Mouse (Mus musculus) cerebellum, postnatal 36 days (tissue): ENCODE data around the gene Crip1.

Source experiments
- DNase-seq, 2 experiments: peaks; one replicate each; pipeline ENCODE4 v3.0.0; 2021 to 2022; ENCODE audit warnings: mixed read lengths in 2 of 2

The Crip1 gene

DNA sequence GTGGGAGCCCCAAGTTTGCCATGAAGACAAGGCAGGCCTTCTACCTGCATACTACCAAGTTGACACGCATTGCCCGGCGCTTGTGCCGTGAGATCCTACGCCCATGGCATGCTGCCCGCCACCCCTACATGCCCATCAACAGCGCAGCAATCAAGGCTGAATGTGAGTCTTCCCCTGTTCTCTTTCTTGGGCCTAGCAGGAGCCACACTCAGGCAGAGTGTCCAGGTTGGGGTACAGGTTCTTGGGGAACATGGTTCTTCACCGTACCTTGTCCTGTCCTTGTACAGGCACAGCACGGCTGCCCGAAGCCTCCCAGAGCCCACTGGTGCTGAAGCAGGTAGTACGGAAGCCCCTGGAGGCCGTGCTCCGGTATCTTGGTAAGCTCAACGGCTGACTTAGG is 14.5 kb upstream of the Crip1 start:
- no peak for DNase-seq

DNA sequence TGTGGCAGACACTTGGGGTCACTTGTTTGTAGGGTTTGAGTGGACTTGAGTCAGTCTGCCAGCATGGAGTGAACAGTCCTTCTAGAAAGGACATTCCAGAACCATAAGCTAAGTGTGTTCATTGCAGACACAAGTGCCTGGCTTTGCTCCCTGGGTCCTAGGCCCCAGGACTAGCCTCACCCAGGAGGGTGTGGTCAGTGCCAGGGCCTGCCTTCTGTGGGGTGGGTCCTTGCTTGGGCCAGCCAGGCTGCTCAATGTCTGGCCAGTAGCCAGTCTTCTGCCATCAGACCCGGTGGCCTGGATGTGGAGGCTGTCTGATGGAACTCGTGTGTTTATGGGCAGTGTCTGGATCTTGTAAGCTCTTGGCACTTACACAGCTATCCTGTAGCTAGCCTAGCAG is 13.5 kb upstream of the Crip1 start:
- no peak for DNase-seq

DNA sequence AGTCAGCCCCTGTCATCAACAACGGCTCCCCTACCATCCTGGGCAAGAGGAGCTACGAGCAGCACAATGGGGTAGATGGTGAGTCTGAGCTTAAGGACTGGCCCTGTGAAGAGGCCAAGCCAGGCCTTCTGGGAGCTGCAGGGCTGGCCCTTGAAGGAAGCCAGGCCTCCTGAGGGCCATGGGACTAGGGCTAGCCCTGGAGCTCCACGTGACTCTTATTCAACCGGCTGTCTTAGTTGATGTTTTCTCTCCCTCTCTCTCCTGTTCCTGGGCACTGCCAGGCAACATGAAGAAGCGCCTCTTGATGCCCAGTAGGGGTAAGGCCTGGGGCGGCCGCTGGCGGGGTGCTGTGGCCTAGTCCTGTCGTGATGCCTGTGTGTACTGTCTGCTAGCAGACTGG is 12.9 kb upstream of the Crip1 start:
- DNase-seq: no peak

DNA sequence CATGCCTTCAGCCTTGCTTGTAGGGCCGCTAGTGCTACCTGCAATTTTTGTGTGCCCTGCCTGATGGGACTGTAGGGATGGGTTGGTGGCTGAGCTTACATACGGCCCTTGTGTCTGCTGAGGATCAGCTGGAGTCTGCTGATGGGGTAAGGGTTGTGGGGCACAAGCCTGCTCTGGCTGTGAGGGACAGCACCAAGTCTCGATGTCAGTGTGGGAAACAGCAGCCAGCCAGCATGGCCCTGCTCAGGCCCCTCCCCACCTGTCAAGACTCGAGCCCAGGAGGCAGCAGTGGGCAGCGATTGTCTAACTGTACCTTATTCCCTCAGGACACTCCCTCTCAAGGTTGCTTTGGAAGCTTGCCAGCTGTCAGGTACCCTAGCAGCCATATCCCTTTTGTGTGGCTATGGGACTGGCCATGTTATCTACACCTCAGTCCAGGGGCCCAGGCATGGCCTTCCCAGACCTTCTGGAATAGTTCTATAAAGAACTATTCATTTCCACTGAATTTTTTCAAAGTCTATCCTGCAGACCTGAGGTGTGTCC is 12.2 kb upstream of the Crip1 start:
- no peak for DNase-seq

DNA sequence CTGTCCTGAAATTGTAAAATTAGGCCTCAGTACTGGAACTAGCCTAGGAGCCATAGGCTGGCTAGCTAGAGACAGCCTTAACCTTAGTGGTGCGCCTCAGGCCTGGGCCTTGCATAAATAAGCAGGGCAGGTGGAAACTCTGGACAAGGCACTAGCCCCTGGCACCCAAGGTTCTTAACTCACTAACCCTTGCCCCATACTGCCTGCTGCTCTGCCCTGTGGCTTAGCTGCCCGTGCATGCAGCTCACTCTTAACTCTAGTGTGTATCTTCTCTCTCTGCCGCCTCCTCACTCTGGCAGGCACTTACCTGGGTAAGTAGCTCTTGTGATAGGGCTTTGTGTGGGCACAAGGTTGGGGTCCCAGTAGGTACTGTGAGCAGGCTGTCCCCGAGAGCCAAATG is 11.6 kb upstream of the Crip1 start:
- DNase-seq: no peak

DNA sequence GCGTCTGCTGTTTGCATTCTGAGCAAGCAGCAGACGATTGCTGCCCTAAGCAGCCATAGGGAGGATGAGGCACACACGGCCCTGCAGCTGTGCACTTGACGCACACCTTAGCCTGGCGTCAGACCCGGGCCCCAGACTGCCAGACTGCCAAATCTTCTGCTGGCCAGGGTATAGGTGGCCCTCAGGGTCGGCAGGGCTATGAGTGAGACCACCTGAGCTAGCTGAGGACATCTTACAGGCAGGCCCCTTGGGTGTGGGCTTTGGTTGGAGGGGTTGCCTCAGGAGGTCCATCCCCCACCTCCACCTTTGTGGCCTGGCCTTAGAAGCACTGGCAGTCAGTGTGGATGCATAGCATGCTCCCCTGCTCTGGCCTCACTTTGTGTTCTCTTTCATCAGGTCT is 10.7 kb upstream of the Crip1 start:
- no peak for DNase-seq

DNA sequence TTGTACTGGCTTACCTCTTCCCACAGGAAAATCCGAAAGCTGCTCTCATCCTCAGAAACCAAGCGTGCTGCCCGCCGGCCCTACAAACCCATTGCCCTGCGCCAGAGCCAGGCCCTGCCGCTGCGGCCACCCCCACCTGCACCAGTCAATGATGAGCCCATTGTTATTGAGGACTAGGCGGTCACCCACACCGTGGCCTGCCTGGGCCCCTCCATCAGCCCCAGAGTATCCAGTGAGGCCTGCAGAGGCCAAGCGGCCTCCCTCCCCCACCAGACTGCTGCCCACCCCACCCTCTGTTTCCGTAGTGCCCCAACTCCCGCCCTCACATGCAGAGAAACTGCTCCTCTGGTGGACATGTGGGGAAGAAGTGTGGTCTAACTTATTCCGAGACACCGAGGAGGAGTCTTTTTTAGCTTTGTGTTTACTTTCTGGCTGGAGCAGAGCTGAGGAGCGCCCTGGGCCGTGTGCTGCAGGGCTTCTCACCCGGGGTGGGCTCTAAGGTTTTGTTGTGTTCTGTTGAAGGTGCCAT is 9.6 kb upstream of the Crip1 start:
- DNase-seq: no peak

DNA sequence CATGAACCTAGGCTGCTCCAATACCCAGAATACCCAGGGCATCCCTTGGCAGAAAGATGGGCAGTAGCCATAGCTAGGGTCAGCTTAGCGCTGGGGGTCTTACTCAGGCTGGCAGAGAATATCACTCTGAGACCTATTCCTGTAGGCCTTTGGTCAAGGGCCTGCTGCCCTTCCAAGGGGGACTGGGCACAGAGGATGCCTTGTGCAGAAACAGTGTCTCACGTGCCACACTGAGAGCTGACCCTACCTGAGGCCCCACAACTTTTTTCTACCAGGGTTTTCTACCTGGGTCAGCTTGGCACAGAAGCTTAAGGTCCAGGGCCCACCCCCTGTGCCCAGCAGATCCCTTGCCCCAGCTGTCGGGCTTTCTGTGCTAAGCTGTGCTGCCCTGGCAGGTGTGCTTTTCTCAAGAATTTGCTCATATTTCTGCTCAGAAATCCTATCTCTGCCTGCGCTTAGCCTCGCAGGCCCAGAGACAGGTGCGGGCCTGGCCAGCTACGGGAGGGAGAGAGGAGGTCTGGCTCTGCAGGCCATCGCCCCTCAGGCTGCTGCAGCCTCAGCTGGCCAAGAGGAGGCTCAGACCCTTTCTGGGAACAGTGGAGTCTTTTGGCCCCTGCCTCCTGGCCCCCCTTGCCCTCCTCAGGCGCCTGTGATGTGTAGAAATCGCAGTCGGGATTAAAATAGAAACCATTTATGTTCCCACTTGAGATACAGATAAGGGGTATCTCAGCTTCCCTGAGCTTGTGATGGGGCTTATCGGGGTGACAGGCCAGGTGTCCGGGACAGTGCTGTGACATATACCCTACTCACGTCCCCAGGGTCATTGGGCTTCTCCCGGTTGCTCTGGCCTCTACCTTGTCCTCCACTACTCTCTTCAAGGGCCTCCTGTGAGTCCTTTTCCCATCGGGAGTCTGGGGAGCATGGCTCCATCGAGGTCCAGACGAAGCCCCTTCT is 8.6 kb upstream of the Crip1 start:
- DNase-seq: no peak

DNA sequence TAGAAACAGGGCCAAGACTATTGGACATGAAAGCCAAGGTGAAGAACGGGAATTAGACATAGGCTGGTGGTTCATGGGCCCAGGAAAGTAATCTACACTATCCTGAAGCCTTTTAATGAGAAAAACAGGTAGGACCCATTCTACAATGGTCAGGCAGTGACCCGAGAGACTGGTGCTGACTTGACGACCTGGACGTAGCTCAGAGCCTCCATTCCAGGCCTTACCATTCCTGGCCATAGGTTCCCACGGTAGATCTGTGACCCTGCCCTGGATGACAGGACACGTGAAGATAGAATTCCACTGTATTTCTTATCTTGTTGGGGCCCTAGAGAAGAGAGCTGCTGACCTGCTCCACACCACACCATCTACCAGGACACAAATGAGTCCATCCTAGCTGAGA is 7.8 kb upstream of the Crip1 start:
- DNase-seq: no peak

DNA sequence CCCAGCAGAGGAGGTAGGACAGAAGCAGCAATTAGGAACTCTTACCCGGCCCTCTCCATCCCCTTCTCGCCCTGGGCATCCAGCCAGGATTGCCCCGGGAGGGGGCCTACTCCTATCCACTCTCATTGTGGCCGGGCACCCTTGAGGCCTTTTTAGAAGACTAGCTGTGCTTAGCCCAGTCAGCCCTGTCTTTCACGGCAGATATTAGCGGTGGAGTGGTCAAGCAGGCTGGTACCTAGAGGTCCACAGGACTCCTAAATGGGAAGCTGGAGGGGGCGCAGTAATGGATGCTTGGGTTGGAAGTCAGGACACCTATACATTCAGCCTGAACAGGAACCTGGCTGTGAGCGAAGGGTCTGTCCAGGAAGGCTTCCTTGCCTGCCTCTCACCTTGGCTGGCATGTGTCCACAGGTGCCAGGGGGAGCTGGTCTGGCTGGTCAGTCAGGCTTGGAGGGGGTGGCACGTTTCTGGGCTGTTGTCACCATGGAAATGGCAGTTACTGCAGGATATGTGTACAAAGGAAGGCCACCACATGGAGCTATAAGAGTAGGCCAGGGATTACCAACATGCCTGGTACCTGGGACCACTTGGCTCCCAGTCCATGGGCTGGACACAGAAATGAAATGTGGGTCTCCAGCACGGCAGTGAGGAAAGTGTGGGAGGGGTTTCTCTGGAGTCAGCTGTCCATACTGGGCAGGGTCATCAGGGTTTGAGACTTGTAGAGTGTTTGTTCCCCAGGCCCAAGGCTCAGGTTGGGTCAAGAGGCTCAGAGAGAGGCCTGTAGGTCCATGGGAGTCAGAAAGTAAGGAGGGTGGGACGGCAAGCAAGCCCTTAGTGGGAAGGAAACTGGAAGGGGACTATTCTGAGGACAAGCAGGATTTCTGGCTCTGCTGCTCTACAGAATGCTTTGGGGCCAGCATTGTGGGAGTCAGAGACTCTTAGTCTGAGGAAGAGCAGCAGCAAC is 6.9 kb upstream of the Crip1 start:
- DNase-seq: no peak

DNA sequence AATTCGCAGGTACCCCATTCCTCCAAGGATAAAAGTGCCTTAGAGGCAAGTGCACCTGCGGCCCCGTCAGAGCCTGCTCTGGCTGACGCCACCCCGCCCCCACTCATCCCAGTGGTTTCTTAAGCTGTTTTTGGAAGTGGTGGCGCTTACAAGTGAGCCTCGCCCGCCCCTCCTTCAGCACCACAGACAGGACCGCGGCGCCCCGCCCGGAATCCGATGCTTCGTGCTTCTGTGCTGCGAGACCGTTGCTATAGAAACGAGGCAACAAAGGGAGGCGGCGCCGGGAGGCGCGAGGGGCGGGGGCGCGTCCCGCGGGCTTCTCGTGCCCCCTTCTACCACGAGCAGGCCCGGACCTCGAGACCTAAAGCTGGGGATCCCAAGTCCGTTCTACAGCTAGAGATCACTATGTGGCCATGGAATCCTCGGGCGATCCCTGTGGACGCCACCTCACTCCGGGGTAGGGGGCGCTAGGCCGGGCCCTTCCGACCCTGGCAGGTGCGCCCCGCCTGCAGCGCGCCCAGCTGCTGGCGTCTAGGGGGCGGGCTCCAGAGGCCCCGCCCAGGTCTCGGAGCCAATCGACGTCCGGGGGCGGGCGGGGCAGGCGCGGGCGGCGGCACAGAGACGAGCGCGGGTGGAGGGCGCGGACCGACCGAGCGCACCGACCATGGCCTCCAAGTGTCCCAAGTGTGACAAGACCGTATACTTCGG is 6.1 kb upstream of the Crip1 start, which contains the start of gene Crip2:
Gene Crip2, plus strand, starts transcription at position 329 of the 708 bp plus-strand sequence.
- peak; percentile 42 to 52 for DNase-seq

DNA sequence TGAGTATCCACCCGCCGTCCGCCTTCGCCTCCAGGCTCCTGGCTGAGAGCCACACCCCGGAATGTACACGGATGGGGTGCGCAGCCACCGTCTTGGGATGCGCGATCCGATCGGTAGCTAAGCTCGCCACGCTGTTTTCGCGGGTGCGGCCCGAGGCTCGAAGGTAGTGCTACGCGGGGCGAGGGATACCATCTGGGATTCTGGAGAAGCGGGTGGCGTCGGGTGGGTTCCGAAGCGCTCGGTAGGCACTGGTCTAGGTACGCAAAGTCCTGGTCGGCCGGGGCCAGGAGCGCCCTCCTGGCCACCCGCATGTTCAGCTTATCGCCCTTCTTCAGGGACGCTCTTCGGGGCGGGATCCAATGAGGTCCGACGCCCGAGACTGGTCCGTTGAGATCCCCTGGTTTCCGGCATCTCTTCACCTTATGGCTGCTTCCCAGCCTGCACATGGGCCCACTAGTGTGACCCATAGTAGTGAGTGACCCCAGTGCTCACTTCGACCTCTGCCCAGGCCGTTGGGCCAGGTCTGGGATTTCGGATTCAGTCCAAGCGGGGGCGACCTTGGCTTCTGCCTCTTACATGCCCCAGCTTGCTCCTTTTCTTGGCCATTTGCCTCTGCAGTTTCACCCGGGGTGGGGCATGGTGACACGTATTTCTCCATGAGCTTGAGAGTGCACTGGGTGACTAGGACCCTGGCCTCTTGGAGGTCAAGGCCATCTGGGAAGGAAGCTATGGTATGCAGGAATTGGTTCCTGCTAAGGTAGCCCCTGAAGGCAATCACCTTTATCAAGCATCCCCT is 5.3 kb upstream of the Crip1 start:
- no peak for DNase-seq

DNA sequence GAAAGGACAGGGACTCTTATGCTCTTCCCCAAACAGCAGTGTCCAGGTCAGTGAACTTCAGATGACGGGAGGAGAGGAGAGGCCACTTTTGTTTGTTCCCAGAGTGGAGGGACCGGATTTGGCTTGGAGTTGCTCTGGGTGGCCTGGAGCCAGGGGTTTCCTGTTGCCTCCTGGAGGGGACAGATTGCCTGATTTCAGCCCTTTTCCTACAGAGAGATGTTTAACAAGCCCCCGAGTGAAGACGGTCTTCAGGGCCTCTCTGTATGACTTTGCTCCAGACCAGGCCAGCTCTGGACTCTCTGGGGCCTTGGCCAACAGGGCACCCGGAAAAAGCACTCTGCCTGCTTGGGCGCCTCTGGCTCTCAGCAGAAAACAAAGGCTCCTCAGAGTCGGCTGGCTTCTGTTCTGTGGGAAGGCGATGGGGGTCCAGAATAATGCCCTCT is 4.6 kb upstream of the Crip1 start:
- no peak for DNase-seq

DNA sequence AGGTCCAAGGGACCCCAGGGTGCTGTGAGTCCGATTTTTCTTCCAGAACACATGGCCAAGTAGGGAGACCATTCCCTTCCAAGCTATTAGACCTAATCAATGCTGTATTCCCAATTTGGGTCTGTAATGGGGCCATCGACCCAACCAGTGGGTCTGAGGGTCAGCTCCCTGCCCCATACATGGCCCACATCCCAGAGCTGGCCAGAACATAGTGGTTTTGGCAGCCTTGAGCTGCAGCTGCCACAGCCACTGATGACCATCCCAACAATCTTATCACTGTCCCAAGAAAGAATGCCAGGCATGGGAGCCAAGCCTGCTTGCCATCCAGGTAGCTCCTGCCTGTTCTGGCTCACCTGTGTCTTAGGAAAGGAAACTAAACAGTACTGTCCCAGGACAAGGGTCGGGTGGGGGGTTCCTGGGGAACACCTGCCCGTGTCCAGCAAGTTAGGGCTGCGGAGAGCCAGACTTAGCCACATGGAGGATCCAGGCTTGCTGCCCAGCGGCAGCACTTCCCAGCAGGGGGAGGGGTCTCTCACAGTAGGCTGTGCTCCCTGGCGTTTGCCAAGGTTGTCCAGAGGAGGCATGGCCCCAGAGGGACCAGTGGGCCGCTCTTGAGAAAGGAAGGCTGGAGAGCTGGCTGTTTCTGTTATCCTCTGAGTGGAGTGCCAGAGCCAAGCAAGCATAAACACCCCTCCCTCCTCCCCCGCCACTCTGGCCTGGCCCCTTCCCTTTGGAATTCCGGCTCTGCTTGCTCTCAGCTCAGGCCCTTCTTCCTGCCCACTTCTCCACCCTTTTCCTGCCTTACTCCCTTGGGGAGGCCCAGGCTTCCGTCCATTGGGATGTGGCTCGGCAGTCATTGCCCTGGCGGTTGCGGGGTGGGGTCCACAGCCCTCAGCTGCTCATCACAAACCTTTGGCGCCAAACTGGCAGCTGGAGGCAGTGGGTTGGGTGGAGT is 3.8 kb upstream of the Crip1 start:
- no peak for DNase-seq

DNA sequence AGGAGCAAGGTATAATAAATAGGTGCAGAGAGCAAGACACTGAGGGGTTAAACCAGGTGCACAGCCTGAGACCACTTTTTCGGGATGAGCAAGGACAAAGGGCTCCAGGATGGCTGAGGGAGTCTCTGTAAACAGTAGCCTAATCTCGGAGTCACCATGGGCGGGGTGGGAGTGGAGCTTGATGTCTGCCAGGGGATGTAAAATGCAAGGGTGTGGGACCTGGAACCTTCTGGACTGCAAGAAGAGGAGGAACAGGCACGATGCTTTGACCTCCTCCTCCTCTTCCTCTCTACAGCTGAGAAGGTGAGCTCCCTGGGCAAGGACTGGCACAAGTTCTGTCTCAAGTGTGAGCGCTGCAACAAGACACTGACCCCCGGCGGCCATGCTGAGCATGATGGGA is 3.0 kb upstream of the Crip1 start:
- DNase-seq: no peak

DNA sequence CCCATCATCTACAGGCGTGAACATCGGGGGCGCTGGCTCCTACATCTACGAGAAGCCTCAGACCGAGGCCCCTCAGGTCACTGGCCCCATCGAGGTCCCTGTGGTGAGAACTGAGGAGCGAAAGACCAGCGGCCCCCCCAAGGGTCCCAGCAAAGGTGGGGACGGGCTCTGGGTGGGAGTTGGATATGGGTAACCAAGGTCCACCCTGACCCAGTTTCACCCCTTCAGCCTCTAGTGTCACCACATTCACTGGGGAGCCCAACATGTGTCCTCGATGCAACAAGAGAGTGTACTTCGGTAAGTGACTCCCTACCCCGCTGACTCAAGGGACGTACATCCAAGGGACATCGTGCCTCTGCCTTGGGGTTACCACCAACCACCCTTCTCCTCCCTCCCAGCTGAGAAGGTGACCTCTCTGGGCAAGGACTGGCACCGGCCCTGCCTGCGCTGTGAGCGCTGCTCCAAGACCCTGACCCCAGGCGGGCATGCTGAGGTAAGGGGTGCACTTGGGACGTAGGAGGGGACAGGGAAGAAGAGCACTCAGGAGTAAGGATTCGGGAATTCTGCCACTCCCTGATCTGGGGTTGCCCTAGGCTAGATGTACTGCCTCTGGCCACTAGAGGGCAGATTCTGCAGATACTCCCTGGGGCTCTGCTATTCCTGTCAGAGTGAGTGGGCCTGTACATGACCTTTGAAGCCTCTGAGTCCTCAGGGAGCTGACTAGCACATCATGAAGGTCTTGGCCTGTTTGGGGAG is 1.9 kb upstream of the Crip1 start:
- no peak for DNase-seq

DNA sequence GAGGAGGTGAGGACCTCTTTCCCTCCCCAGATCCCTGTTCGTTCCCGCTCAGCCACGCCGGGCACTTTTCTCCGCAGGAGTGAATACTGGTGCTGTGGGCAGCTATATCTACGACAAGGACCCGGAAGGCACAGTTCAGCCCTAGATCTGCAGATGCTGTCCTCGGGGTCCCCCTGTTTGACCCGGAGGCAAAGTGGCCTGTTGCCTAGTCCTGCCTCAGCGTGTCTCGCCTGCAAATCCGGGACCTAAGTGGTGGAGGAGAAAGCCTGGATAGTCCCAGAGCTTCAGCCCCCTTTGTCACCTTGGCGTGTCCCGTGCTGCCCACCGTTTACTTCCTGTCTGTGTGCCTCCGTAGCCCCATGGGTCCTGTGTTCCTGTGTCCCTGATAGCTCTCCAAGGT is 1.2 kb upstream of the Crip1 start:
- DNase-seq: no peak

DNA sequence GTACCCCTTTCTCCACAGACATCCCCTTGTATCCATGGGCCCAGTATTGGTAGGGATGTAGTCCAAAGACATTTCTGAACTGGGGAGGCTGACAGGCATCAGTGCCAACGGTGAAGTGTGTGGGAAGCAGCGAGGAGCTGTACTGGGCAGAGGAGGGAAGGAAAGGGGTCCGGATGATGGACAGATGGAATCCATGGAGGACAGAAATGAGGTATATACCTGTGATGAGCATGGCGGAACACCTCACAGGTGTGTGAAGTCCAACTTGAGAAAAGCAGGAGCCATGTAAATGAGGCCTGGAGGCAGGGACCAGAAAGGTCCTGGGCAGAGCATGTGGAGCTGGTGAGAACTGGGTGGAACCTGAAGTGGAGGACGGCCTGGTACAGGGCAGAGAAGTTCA is 525 bp upstream of the Crip1 start:
- no peak for DNase-seq

DNA sequence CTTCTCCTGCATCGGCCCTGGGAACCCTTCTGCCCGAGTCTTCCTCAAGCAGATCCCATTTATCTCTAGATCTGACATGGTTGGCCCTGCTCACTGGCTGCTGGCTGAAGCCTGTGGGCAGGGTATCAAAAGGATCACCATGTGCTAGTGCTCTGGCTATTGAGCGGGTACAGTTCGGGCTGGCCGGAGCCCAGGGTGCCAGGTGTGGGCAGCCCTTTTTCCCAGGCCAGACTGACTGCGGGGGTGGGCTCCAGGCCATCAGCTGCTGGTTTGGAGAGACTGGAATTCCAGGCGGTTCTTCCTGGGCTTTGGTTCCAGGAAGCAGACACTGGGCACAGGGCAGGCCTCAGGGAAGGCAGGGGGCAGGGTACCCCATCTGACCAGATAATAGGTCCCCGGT is 1.4 kb downstream of the Crip1 start:
- peak; percentile 48 to 67 for DNase-seq
